Mouse (Mus musculus): ENCODE data around the gene Lamc2. TPM values are rescaled to one million over a fixed set of nuclear protein-coding genes. Genes with fewer than 3 reads are reported as not detected.
A peak's percentile ranks its signal among the peaks of the same experiment; 100 is the strongest.
"Not testable (repeated sequence)": the region's sequence is repeated elsewhere in the genome, so short reads cannot be mapped to it uniquely, and the experiment has no call there.

Lamc2 gene
- polyA plus RNA-seq, 1 experiment from 2014 or later = 3.3 TPM

- H3K4me2 ChIP-seq (replicated peaks; ENCODE audit: low read depth) = no peak overlapping the region
- H3K36me3 ChIP-seq (ENCODE audit: control insufficient read depth, insufficient read depth) = no peaks in the 10 kb centered on the region
- no peaks in the 10 kb centered on the region for H3K9me3 ChIP-seq (ENCODE audit: control insufficient read depth)
- H3K27me3 ChIP-seq (replicated peaks; ENCODE audit: control insufficient read depth, insufficient read depth, low read length) = no peaks in the 10 kb centered on the region
- no peak overlapping the region for H3K9ac ChIP-seq (ENCODE audit: low read depth, low read length)
- H3K4me3 ChIP-seq (ENCODE audit: low read depth, low read length) = no peak overlapping the region
- 77% methylated on average over 6 of the region's 6 CpGs for WGBS
- no peak for TF ChIP-seq CTCF (IDR thresholded peaks at IDR 0.05; ENCODE audit: low read depth)
- no peaks in the 10 kb centered on the region for H3K4me1 ChIP-seq (replicated peaks; ENCODE audit: control insufficient read depth, insufficient read depth, low read length)
- no peak overlapping the region for H3K27ac ChIP-seq (ENCODE audit: low read depth, low read length)
- no peak for ATAC-seq
Measured at GRCm38 (mm10) chr1:153084191-153084590, 102.1 kb downstream of the Lamc2 start.

GRCm38 (mm10) chr1:153083233-153083632 is 103.0 kb downstream of the Lamc2 start:
- ATAC-seq; H3K36me3 ChIP-seq (ENCODE audit: control insufficient read depth, insufficient read depth); H3K27me3 ChIP-seq (replicated peaks; ENCODE audit: control insufficient read depth, insufficient read depth, low read length); H3K4me3 ChIP-seq (ENCODE audit: low read depth, low read length); H3K4me1 ChIP-seq (replicated peaks; ENCODE audit: control insufficient read depth, insufficient read depth, low read length); H3K4me2 ChIP-seq (replicated peaks; ENCODE audit: low read depth); H3K27ac ChIP-seq (ENCODE audit: low read depth, low read length); H3K9me3 ChIP-seq (ENCODE audit: control insufficient read depth); H3K9ac ChIP-seq (ENCODE audit: low read depth, low read length): not testable (repeated sequence)
- 87% methylated on average over 9 of the region's 14 CpGs for WGBS

- H3K9me3 ChIP-seq (ENCODE audit: control insufficient read depth) = no peaks in the 10 kb centered on the region
- H3K27ac ChIP-seq (ENCODE audit: low read depth, low read length) = no peak overlapping the region
- WGBS = 50% methylated on average over 6 of the region's 6 CpGs
- no peaks in the 10 kb centered on the region for H3K36me3 ChIP-seq (ENCODE audit: control insufficient read depth, insufficient read depth)
- TF ChIP-seq CTCF (IDR thresholded peaks at IDR 0.05; ENCODE audit: low read depth) = no peak
- H3K4me3 ChIP-seq (ENCODE audit: low read depth, low read length) = no peak overlapping the region
- no peak for ATAC-seq
- H3K27me3 ChIP-seq (replicated peaks; ENCODE audit: control insufficient read depth, insufficient read depth, low read length) = no peaks in the 10 kb centered on the region
- no peak overlapping the region for H3K4me2 ChIP-seq (replicated peaks; ENCODE audit: low read depth)
- H3K4me1 ChIP-seq (replicated peaks; ENCODE audit: control insufficient read depth, insufficient read depth, low read length) = no peaks in the 10 kb centered on the region
- no peak overlapping the region for H3K9ac ChIP-seq (ENCODE audit: low read depth, low read length)
Measured at GRCm38 (mm10) chr1:153075955-153076354, 110.3 kb downstream of the Lamc2 start.

- Histone ChIP-seq H3K9ac (ENCODE audit: low read depth, low read length) (no peak overlapping the region), H3K27ac (ENCODE audit: low read depth, low read length) (no peak overlapping the region), H3K4me2 (replicated peaks; ENCODE audit: low read depth) (no peak overlapping the region), H3K9me3 (ENCODE audit: control insufficient read depth) (no peaks in the 10 kb centered on the region), H3K4me1 (replicated peaks; ENCODE audit: control insufficient read depth, insufficient read depth, low read length) (no peaks in the 10 kb centered on the region), H3K27me3 (replicated peaks; ENCODE audit: control insufficient read depth, insufficient read depth, low read length) (no peaks in the 10 kb centered on the region), H3K4me3 (ENCODE audit: low read depth, low read length) (no peak overlapping the region), H3K36me3 (ENCODE audit: control insufficient read depth, insufficient read depth) (no peaks in the 10 kb centered on the region)
- no peak for ATAC-seq
- no peak for TF ChIP-seq CTCF (IDR thresholded peaks at IDR 0.05; ENCODE audit: low read depth)
- 87% methylated on average over 3 of the region's 3 CpGs for WGBS
Measured at GRCm38 (mm10) chr1:153075087-153075736, 111.0 kb downstream of the Lamc2 start.

- no peak for ATAC-seq
- no peaks in the 10 kb centered on the region for H3K4me1 ChIP-seq (replicated peaks; ENCODE audit: control insufficient read depth, insufficient read depth, low read length)
- H3K27ac ChIP-seq (ENCODE audit: low read depth, low read length) = no peak overlapping the region
- TF ChIP-seq CTCF (IDR thresholded peaks at IDR 0.05; ENCODE audit: low read depth) = no peak
- peak overlapping the region; percentile 28; the same call in 1 of the 2 replicates for H3K4me2 ChIP-seq (replicated peaks; ENCODE audit: low read depth)
- H3K4me3 ChIP-seq (ENCODE audit: low read depth, low read length) = no peak overlapping the region
- H3K9ac ChIP-seq (ENCODE audit: low read depth, low read length) = no peak overlapping the region
- no peaks in the 10 kb centered on the region for H3K9me3 ChIP-seq (ENCODE audit: control insufficient read depth)
- no peaks in the 10 kb centered on the region for H3K36me3 ChIP-seq (ENCODE audit: control insufficient read depth, insufficient read depth)
- 20% methylated on average over 9 of the region's 9 CpGs for WGBS
- H3K27me3 ChIP-seq (replicated peaks; ENCODE audit: control insufficient read depth, insufficient read depth, low read length) = no peaks in the 10 kb centered on the region
Measured at GRCm38 (mm10) chr1:153073441-153073840, 112.8 kb downstream of the Lamc2 start.

Other genes starting within 250 kb of the Lamc2 start
- gene Nmnat2, start 231.5 kb downstream of the Lamc2 start, polyA plus RNA-seq (2015; fragmentation: Nextera tagmentation; extraction: Ambion mirVana) = 0.78 and 1.1 TPM in 2 replicates
- gene Lamc1, start 146.3 kb upstream of the Lamc2 start, polyA plus RNA-seq (2015; fragmentation: Nextera tagmentation; extraction: Ambion mirVana) = 39.2 and 44.5 TPM in 2 replicates
- gene Shcbp1l, start 238.7 kb upstream of the Lamc2 start, polyA plus RNA-seq (2015; fragmentation: Nextera tagmentation; extraction: Ambion mirVana) = 0.12 TPM in 1 of 2 replicates, not detected in the other